Mouse (Mus musculus): ENCODE measurements around the gene Il33. TPM values are rescaled to one million over a fixed set of nuclear protein-coding genes. Genes with fewer than 3 reads are reported as not detected.

Gene Il33
- total RNA-seq (2015) (not detected in 2 replicates), total RNA-seq (2017) (not detected in 2 replicates)

DNA sequence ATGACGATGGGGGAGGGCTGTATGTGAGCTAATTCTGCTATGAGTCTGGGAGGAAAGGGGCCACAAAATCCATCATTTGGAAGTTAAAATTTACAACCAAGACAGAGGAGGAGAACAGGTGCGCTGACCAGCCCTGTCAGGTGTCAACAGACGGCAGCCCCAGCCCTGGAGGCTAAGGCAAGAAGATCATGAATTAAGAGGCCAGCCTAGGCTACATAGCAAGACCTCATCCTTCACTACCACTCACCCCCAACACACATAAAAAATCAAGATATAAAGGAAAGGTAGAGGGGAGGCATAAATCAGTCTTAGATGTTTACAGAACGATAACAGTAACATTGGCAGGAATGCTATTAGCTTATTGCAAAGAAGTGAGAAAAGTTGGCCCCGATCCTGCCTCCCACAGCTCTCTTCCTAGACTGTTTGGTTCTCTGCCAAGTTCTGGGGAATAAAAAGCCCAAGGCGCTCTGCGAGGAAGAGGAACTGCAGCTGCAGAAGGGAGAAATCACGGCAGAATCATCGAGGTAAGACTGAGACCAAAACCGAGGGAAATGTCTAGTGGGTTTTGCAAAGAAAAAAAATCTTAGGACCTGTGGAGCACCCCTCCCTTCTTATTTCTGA is at the start of gene Il33:
Gene Il33 (plus strand): TSS at position 477 of the 621 bp plus-strand sequence.
- ATAC-seq (ENCODE audit: poor library complexity, severe bottlenecking) = no peak

DNA sequence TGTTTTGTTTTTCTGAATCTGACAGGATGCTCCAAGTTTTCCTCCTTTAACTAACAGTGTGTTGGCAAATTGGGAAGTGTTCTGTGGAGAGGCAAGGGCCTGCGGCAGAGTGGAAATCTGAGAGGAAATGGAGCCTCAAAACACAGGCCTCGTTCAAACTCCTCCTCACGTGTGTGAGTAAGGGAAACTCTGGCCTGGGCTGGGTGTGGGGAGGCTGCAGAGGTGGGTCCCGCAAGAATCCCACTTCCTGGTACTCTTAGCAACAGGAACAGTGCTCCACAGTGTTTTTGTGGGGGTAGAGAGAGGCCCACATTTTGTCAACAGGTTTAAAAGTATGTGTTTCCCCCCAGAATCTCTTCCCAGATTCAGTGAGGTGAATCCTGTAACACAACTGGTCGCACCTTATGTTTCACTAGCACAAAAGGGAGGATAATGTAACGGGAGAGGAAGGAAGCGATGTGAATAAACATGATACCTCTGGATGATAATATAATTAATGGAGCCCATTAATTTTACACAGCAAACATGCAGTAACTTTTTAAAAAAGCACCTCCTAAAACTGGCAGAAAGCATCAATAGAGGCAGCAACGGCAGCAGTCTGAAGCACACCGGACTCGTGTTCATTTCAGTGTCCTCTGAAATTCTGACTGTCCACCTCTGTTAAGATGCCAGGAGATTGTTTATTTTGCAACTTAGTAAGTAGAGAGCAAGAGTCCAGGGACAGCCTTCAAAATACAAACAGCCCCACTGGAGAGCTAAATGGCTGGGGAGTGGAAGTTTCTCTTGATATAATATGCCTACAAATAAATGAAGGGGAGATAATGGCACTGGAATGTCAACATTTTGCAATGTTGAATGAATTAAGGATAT is 47.3 kb upstream of the Il33 start:
- no peak for ATAC-seq (ENCODE audit: poor library complexity, severe bottlenecking)

DNA sequence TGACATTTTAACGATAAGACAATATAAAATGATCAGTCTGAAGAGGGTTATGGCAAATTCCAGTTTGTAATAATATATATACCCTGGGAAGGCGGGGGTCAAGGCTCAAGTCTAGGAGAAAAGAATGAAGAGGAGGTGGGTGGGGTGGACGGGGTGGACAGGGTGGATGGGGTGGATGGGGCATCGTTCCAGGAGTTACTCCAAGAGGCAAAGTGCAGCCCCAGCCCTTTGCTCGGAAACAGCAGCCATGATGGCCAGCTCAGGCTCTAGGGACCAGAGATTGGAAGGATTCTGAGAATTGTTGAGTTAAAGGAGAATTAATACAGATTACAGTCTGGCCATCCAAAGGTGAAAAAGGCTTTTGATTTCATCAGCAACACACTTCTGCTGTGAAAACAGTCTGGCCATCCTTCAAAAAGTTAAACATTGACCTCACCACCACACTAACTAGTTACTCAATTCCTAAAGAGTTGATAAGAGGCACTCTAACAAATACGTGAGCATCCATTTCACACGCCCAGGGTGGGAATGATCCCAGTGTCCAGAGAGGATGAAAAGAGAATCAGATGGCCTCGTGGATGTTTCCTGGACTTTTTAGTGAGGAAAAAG is 45.9 kb upstream of the Il33 start:
- ATAC-seq (ENCODE audit: poor library complexity, severe bottlenecking) = no peak

DNA sequence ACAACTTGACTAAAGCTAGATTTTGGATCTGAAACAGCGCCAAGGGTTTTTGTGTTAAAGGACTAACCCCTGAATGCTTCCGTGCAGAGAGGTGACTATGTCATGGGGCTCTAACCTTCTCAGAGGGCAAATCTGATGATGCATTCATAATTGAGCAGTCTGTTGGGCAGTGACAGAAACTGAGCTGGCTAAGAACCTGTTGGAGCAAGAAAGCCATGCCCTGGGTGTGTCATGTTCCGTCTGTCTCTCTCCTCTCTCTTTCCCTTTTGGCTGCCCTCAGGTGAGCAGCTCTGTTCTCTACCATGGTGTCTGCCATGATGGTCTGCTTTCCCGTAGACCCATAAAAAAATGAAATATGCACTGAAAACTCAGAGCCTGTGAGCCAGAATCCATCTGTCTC is 44.0 kb upstream of the Il33 start:
- ATAC-seq (ENCODE audit: poor library complexity, severe bottlenecking) = no peak

DNA sequence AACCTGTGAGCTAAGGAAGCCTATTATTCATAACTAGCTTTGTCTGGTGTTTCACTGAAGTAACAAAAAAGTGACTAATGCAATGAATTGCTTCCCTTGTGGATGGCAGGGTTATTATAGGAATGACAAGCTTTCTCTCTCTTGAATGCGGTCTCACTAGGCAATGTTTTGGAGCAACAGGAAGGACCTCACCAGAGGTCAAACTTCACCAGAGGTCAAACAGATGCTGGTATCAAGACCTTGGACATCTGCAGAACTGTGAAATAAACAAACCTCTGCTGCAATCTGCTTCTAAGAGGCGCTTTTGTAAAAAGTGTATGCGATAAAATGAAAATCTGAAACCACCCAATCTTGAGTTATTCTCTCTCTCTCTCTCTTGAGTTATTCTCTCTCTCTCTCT is 42.2 kb upstream of the Il33 start:
- no peak for ATAC-seq (ENCODE audit: poor library complexity, severe bottlenecking)

DNA sequence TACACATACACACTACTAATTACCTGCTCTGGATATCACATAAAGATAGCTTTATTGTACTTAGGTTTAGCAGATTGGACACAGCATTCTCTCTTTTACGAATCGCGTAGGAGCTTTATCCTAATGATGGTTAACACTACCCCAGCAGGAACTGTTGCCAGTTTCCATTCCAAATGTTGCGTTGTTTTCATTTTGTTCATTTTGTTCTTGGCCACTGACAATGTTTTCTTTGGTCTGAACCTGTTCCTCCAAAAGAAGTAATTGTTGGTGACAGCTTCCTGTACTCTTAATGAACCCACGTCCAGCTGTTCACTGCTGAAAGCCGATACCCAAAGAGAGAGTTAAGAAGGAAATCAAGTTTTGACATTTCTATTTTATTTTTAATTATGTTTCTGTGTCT is 39.4 kb upstream of the Il33 start:
- no peak for ATAC-seq (ENCODE audit: poor library complexity, severe bottlenecking)

DNA sequence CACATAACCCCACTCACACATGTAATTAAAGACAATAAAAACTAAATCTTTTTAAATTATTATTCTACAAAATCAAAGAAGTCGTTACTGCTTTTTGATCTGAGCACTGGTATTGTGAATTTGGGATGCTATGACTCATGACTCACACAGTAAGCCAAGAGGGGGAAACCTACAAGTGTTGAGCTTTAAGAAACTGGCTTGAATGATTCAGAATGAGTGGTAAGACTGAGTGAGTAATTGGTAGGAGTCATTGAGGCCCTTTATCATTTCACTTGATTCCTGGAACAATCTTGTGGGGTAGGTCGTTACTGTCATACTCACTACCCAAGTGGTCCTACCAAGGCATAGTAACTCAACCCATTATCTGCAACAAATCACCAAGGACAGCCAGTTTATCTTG is 37.4 kb upstream of the Il33 start:
- ATAC-seq (ENCODE audit: poor library complexity, severe bottlenecking) = no peak

DNA sequence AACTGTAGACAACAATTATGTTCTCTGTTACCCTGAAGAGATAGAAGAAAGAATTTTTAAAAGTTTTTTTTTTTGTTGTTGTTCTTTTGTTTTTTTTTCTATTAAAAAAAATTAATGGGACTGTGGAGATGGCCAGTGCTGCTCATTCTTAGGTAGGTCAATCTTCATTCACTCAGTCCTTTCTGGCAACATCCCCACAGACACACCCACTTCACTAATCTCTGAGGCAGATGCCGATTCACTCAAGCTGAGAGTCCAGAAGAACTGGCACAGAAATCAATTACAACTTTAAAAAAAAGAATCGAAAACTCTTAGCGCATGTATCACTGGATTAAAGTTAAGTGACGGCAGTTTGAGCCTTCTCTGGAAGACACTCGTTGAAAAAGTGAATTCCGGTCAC is 36.0 kb upstream of the Il33 start:
- no peak for ATAC-seq (ENCODE audit: poor library complexity, severe bottlenecking)

DNA sequence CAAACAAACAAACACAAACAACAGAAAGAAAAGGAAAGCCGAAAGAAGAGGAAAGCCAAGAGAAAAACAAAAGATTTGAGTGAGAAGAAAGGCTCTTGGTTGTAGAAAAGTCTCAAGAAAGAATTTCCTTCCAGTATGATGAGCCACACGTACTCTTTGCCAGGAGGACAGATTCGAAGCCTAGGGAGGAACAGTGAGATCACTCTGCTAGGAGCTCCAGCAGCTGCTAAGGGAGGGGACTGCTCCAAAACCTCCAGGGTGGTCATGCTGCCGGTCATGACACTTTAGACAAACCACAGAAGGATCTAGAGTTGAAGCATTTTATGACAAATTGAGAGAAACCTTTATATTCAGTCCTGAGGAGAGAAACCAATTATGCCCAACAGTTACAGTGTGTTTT is 32.9 kb upstream of the Il33 start:
- no peak for ATAC-seq (ENCODE audit: poor library complexity, severe bottlenecking)

DNA sequence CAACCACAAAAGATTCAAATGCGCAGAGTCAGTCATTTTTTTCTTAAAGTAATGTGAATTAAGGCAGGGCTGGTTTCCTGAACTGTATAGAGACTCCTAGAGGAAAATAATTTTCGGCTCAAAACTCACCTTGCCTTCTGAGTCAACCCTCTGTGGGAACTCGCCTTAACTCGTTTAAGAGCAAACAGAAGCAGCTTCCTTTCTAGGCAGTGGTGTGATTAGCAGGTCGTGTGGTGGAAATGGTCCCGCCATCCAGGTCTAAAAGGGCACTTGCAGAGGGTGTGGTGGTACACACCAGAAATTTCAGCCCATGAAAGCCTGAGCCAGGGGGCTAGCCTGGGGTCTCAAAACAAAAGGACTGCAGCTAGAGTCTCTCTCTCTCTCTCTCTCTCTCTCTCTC is 32.1 kb upstream of the Il33 start:
- ATAC-seq (ENCODE audit: poor library complexity, severe bottlenecking) = no peak

DNA sequence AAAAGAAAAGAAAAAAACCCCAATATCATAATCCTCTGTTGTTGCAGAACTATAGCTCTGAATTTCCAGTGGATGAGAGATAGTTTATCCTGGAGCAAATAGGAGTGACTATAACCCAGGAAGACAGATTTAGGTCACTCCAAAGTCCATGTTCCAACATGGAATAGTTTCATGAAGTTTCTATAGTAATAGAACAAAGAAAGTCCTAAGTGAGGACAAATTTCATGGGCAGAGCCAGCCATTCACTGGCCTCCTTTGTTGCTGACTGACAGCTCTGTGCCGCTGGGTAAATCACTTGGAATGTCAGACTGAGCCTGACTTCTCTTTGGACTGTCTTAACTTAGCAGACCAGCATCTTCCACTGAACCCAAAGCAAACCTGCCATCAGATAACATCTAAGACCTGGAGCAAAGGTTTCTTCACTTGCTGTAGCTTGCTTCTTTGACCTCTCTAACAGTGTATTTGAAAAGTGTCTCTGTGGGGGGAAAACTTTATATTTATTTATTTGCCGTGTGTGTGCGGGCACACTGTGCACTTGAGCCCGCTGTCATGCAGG is 31.1 kb upstream of the Il33 start:
- no peak for ATAC-seq (ENCODE audit: poor library complexity, severe bottlenecking)

DNA sequence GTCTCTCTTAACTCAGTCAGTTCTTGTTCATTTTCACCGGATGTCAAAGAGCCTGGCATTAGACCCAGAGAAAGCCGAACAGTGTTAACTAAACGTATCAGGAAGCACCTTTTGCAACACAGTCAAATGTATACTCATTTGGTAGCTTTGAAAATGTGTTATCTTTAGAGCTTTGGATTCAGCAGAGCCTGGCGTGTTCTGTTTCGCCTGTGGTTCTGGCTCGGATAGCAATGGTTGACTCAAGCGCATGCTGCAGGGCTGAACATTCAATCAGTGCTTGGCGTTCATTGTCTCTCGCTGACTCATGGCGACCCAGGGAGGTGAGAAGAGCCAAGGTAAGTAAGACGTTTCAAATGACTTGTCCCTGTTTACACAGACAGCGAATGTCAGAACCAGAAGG is 30.5 kb upstream of the Il33 start:
- no peak for ATAC-seq (ENCODE audit: poor library complexity, severe bottlenecking)

DNA sequence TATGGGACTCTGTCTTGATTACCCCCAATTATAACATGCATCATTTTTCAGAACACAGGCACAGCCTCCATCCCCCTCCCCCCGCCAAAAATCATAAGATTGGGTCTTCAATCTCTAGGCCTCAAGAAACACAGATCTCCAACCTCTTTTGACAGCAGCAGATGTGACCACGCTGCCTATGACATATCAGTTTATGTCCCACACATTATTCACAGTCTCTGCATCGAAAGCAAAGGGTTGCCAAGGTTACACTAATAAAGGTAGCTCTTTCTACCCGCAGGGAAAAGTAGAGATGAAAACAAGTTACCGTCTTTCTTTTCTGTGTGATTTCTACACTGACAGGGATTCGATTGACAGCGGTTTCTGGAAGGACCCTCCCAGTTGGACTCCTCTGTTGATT is 29.9 kb upstream of the Il33 start:
- no peak for ATAC-seq (ENCODE audit: poor library complexity, severe bottlenecking)

DNA sequence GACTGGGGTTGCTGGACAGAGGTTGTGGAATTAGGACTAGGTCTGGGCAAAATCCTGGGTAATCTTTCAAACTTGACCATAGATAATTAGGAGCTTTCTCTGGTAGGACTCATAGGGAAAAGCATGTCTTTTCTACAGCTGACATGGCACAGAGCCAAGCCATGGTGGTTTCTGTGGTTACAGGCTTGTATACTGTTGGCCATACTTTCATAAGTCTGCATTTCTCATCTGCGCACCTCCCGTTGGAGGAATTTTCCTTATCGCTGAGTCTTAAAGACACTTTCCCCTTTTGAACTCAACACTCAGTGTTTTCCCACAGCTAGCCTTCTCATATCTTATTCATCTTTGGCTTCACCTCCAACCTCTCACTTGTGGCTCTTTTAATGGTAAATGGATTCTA is 24.6 kb upstream of the Il33 start:
- ATAC-seq (ENCODE audit: poor library complexity, severe bottlenecking) = no peak

DNA sequence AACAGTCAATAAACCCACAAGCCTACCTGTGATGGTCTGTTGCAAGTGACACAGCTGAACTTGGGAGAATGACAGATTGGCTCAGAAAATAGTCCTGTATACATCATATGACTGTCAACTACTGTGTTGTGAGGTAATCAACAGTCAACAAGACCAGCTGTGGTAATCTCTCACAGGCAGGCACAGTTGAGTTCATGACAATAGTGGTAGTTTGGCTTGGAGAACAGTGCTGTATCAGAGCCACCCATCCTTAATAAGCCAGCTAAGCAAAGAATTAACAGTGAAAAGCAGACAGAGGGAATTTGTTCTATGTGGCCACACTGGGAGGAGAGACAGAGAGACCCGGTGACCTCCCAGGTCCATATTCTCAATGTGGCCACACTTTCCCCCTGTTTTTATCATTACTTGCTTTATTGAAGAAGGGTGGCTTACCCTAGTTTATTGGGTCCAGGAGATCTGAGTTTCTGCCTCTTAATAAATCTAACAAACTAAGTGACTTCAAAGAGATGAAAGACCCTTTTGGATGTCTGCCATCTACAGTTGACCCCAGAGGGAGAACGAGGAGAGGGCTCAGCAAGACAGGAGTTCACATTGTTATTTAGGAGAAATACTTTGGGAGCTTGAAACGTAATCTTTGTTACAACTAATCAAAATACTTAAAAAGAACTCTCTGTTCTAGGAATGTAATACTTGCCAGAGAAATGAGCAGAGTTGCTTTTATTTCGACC is 22.4 kb upstream of the Il33 start:
- ATAC-seq (ENCODE audit: poor library complexity, severe bottlenecking) = no peak

DNA sequence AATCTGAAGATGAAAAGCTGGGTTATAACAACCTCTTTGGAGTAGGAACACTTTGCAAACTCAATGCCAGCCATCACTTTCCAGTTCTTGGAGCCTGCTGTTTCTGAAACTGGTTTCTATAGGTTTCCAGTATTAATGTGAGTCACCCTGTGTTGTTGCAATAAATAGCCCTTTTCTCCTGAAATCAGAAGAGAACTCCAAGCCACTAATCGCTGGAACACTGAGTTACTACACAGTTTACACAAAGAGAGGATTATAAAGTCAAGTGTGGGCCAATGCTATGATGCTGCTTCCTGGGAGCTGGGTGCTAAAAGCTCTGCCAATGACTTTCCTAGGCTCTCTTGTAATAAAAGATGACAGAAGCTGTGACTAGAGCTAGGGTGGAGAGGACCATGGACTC is 19.0 kb upstream of the Il33 start:
- no peak for ATAC-seq (ENCODE audit: poor library complexity, severe bottlenecking)

DNA sequence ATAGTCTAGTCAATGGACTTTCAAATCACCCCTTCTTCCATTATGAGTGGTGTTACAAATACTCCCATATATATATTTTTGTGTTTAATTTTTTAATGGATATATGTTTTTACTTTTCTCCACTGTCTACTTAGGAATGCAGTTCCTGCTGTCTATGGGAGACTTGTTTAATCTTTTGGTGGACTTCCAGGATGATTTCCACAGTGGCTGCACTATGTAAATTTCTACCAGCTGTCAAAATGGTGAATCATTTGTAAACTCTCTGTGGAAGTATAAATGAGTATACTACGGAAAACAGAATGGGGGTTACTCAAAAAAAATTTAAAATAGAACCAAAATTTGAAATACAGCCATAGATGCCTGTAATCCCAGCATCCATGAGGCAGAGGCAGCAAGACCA is 15.7 kb upstream of the Il33 start:
- ATAC-seq (ENCODE audit: poor library complexity, severe bottlenecking) = no peak

DNA sequence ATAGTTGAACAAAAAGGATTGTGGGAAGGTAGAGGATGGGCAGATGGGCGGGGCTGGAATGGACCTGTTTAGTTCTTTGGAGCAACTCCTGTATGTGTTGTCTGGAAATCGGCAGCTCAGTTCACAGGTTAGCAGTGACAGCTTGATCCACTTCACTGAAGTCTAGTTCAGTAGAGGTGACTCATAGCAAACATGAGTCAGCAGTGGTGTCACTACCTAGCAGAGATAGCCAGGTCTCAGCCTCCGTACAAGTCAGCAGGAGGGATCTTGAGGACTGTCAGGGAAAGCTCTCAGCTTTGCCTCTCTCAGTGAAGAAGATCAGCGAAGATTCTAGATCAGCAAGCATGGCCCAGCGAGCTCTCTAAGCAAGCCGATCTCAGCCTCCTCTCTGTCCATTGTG is 13.0 kb upstream of the Il33 start:
- no peak for ATAC-seq (ENCODE audit: poor library complexity, severe bottlenecking)

DNA sequence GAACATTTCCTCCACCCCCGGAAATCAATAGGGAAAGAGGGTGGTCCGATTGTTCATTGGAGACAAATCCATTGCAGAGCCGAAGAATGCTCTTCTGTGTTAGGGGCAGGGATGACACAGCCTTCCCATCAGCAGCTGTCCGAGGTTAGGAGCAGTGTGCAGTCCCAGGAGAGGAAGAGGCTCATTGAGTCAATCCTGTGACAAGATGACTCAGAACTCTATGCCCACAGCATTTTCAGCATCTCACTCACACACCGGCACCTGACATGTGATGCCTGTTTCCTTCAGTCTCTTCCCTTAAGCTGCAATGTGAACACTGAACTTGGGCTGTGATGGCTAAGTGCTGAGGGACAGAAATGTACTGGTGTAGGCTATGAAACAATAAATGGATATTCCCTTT is 7.5 kb upstream of the Il33 start:
- ATAC-seq (ENCODE audit: poor library complexity, severe bottlenecking) = no peak

DNA sequence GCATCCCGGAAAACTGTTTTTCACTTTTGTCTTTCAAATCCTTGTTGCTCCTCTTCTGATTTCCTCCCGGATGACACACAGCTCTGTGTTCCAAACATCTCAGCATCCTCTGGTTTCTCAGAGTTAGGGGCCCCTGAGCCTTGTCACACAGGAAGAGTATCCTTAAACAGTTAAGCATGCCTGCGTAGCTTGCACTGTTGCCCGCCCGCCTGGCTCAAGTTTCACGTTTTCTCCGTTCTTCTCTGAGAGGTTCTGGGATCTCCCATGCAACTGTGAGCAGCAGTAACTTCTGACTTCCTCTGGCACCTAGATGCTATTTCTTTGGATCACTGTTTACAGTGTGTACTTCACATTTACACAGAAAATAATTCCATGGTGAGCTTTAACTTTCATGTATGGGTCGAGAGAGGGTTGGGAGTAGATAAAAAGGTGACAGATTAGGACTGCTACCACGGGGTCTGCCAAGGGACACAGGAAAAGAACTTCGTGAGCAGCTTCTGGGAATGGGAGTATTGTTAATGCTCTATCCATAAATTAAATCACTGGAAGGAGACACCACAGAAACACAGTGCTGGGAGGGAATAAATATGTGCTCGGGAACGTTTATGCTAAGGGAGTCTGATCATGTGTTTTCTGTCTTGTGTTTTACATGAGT is 1.3 kb downstream of the Il33 start:
- no peak for ATAC-seq (ENCODE audit: poor library complexity, severe bottlenecking)

DNA sequence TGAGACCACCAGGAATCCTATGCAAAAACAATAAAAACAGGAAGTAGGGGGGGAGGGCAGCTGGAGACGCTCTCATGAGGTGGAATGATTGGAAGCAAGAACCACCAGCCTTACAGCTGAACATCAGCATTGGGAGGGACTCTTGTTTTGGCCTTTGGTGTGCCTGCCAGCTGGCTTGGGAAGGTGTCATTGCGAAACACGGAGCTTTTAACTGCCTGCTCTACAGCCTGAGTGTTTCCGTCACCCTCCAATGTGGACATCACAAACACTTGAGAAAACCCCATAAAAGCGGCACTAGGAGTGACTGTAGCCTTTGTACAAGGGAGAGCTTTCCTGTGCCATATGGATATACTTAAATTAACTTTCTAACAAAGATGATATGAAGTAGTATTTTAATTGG is 5.4 kb downstream of the Il33 start:
- no peak for ATAC-seq (ENCODE audit: poor library complexity, severe bottlenecking)

Measured in megakaryocyte, adult 5-6 weeks (primary cell).